Mouse (Mus musculus) kidney, embryonic 14.5 days (tissue): Measurements from ENCODE around the gene Ifitm2. TPM values are rescaled to one million over a fixed set of nuclear protein-coding genes. Genes with fewer than 3 reads are reported as not detected.

ENCODE experiments used
- ATAC-seq: fragments of 200-750 bp; cut with Nextera tagmentation; 2 replicates; pipeline ENCODE4 v1.8.0; 2017; ENCODE audit warnings: moderate number of reproducible peaks, mild to moderate bottlenecking, moderate TSS enrichment, moderate library complexity; ENCODE audit not compliant: low FRiP score, low TSS enrichment
- H3K27ac ChIP-seq: fragments of 300-500 bp; sonication (generic); 2 replicates; pipeline ENCODE4 v1.5.1; 2014; ENCODE audit warnings: low read depth, mild to moderate bottlenecking, low read length, moderate library complexity, mixed read lengths
- H3K27me3 ChIP-seq: fragments of 300-500 bp; sonication (generic); 2 replicates; pipeline ENCODE4 v1.6.1; 2014; ENCODE audit warnings: mild to moderate bottlenecking, low read length; ENCODE audit not compliant: control insufficient read depth, insufficient read depth
- H3K36me3 ChIP-seq: fragments of 300-500 bp; sonication (generic); 2 replicates; pipeline ENCODE4 v1.6.1; 2014; ENCODE audit warnings: low read length, mixed read lengths; ENCODE audit not compliant: control insufficient read depth, insufficient read depth
- H3K4me1 ChIP-seq: fragments of 300-500 bp; sonication (generic); 2 replicates; pipeline ENCODE4 v1.6.1; 2014; ENCODE audit warnings: low read length, mixed read lengths; ENCODE audit not compliant: control insufficient read depth, insufficient read depth
- H3K4me2 ChIP-seq: fragments of 300-500 bp; sonication (generic); replicated peaks from 2 replicates; pipeline ENCODE4 v1.6.1; 2014; ENCODE audit warnings: low read depth, mild to moderate bottlenecking, low read length
- H3K4me3 ChIP-seq: fragments of 300-500 bp; sonication (generic); 2 replicates; pipeline ENCODE4 v1.5.1; 2014; ENCODE audit warnings: mild to moderate bottlenecking, low read length
- H3K9ac ChIP-seq: fragments of 300-500 bp; sonication (generic); 2 replicates; pipeline ENCODE4 v1.6.1; 2014; ENCODE audit warnings: low read depth, mild to moderate bottlenecking, low read length, moderate library complexity
- H3K9me3 ChIP-seq: fragments of 300-500 bp; sonication (generic); 2 replicates; pipeline ENCODE4 v1.6.1; 2016; ENCODE audit warnings: low read length; ENCODE audit not compliant: control insufficient read depth
- WGBS: fragments of 180-500 bp; shearing (Covaris S2); extraction: QIAGEN DNeasy Blood & Tissue Kit; methylation state at CpG from one replicate; pipeline ENCODE4 v1.1.7; 2014; 5-methylcytosine and 5-hydroxymethylcytosine counted together
- polyA plus RNA-seq: library from polyadenylated mRNA; unstranded; fragments of >200 nt; fragmentation: Nextera tagmentation; extraction: Ambion mirVana; gene quantifications from 2 replicates; pipeline ENCODE4 v1.2.1, GENCODE M21; 2014

Ifitm2 gene
- polyA plus RNA-seq, 1 experiment from 2014 or later, result 1,039 TPM

DNA sequence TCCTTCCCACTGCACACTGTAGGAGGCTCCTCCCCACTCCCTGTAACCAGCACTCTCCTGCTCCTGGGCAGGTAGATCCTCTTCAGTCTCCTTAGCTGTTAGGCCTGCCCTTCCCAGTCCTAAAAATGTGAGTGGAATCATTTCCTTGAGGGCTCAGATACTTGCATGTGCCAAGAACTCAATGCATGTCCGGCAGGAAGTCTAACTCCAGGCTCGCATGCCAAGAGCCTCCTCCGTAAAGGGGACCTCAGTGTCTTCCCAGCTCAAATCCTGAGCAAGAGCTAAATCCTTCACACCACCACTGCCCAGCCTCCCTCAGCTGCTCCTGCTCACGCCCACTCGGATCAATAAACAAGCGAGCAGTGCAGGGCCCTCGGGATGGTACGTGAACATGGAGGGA is 4.7 kb downstream of the Ifitm2 start:
- Histone ChIP-seq H3K4me2 (no peak overlapping the region), H3K27me3 (no peaks in the 10 kb centered on the region), H3K4me3 (no peak overlapping the region), H3K4me1 (peaks cover 24% of the 10 kb centered on the region), H3K27ac (peak overlapping the region; percentile 43; the same call in 1 of the 2 replicates), H3K9ac (no peak overlapping the region), H3K9me3 (no peaks in the 10 kb centered on the region), H3K36me3 (peaks cover 40% of the 10 kb centered on the region)
- WGBS, result 29% methylated on average over 8 of the region's 8 CpGs
- no peak for ATAC-seq

DNA sequence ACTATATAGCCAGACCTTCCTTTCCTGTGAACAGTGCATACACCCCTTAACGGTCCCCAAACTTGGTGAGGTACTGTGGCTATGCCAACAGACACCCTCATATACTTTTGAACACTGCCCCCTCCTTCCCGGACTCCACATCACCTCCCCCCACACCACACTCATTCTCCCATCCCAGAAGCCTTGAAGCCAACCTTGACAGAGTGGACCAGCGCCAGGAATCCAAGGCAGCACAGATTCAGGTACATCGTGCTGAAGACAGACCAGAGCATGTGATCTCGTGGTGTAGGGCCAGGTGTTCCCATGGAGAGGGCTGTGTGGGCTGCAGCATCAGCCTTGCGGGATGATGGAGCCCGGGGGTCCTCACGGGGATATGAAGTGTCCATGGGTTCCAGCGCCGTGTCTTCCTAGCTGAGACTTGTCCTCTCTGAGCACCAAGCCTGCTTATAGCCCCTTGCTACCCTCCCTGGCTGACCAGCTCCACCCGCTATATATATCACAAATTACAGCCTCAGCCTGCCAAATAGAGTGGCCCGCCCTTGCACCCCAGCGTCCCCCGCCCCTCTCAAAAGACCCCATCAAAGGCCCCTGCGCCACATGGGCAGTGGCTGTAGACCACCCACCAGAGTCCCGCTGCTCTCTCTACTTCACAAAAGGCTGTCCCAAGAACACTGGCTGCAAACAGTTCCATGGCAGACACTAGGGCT is 5.8 kb downstream of the Ifitm2 start, which contains the start of gene Ifitm5:
Gene Ifitm5 (minus strand): TSS at position 468 of the 707 bp plus-strand sequence.
- no peak within 1 kb of the TSS for H3K4me3 ChIP-seq
- ATAC-seq, result no peak
- 64% methylated on average over 16 of the region's 16 CpGs for WGBS
- no peak within 1 kb of the TSS; the same call in 1 of the 2 replicates for H3K9ac ChIP-seq
- no peaks in the 10 kb centered on the region for H3K27me3 ChIP-seq
- H3K27ac ChIP-seq, result peak within 1 kb of the TSS; percentile 43; the same call in 1 of the 2 replicates
- H3K4me1 ChIP-seq, result peaks cover 24% of the 10 kb centered on the region
- no peak within 1 kb of the TSS for H3K4me2 ChIP-seq
- no peaks in the 10 kb centered on the region for H3K9me3 ChIP-seq
- H3K36me3 ChIP-seq, result peaks cover 50% of the 10 kb centered on the region

DNA sequence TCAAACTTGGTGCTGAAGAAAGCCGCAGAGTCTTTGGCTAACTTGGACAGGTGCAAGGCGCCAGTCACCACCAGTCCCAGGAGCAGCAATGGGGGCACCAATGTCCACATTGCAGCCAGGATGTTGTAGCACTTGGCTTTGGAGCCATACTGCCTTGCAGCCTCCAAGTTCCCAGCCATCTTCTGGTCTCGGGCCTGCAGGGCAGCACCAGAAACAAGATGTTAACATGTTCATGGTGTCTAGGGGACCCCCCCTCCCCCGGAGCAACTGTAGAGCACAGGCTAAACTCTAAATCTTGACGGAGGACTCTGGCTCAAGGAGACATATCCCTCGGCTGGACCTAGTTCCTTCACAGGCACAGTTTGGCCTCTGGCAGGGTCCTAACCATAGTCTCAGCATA is 6.5 kb downstream of the Ifitm2 start:
- H3K27ac ChIP-seq, result no peak overlapping the region
- H3K9ac ChIP-seq, result no peak overlapping the region
- H3K9me3 ChIP-seq, result no peaks in the 10 kb centered on the region
- no peak overlapping the region for H3K4me3 ChIP-seq
- H3K27me3 ChIP-seq, result no peaks in the 10 kb centered on the region
- no peak for ATAC-seq
- peaks cover 24% of the 10 kb centered on the region for H3K4me1 ChIP-seq
- no peak overlapping the region for H3K4me2 ChIP-seq
- H3K36me3 ChIP-seq, result peaks cover 52% of the 10 kb centered on the region
- 87% methylated on average over 6 of the region's 6 CpGs for WGBS

GRCm38 (mm10) chr7:140948161-140948560 is 7.6 kb downstream of the Ifitm2 start:
- WGBS, result 88% methylated on average over 8 of the region's 8 CpGs
- Histone ChIP-seq H3K27ac (no peak overlapping the region), H3K4me3 (no peak overlapping the region), H3K4me2 (no peak overlapping the region), H3K9ac (no peak overlapping the region), H3K4me1 (peaks cover 18% of the 10 kb centered on the region), H3K27me3 (no peaks in the 10 kb centered on the region), H3K36me3 (peaks cover 51% of the 10 kb centered on the region), H3K9me3 (no peaks in the 10 kb centered on the region)
- ATAC-seq, result no peak

DNA sequence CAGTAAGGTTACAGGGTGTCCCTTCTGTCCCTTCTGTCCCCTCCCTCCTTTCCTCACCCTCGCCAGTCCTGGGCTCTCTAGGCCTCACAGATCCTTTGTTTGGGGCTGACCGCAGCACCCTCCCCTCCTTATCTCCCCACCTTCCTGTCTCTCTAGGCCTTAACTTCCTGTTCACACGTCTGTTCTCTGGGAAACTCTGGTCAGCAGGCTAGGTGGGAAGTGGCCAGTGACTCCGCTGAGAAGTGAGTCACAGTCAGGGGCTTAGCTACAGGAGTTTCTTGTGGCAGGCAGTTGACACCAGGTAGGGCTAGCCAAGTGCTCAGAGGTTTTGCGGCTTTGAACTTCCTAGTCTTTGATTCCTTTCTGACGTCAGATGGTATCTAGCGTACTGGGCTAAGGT is 8.8 kb downstream of the Ifitm2 start:
- no peak overlapping the region for H3K4me3 ChIP-seq
- H3K27me3 ChIP-seq, result no peaks in the 10 kb centered on the region
- no peak overlapping the region for H3K27ac ChIP-seq
- no peak for ATAC-seq
- 55% methylated on average over 7 of the region's 7 CpGs for WGBS
- H3K9ac ChIP-seq, result no peak overlapping the region
- H3K36me3 ChIP-seq, result peaks cover 47% of the 10 kb centered on the region
- H3K4me1 ChIP-seq, result peaks cover 18% of the 10 kb centered on the region
- no peak overlapping the region for H3K4me2 ChIP-seq
- no peaks in the 10 kb centered on the region for H3K9me3 ChIP-seq

DNA sequence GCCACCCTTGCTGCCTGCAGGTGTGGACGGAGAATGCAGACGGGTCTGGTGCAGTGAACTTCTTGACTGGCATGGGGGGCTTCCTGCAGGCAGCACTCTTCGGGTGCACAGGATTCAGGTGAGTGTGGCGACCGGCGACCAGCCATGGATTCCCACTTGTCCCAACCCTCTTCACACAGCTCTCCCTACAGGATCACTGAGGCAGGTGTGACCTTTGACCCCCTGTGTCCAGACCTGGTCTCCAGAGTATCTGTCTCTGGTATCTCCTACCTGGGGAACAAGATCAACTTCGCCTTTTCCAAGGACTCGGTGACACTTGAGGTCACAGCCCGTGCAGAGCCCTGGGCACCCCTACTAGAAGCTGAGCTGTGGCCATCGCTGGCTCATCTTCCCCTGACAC is 9.5 kb downstream of the Ifitm2 start:
- Histone ChIP-seq H3K27me3 (no peaks in the 10 kb centered on the region), H3K27ac (no peak overlapping the region), H3K4me2 (no peak overlapping the region), H3K9ac (no peak overlapping the region), H3K36me3 (peaks cover 47% of the 10 kb centered on the region), H3K4me1 (peaks cover 17% of the 10 kb centered on the region), H3K9me3 (no peaks in the 10 kb centered on the region), H3K4me3 (no peak overlapping the region)
- ATAC-seq, result no peak
- 93% methylated on average over 10 of the region's 10 CpGs for WGBS

GRCm38 (mm10) chr7:140945247-140945646 is 10.5 kb downstream of the Ifitm2 start:
- Histone ChIP-seq H3K9ac (no peak overlapping the region), H3K9me3 (no peaks in the 10 kb centered on the region), H3K4me2 (no peak overlapping the region), H3K36me3 (peaks cover 47% of the 10 kb centered on the region), H3K4me3 (no peak overlapping the region), H3K27me3 (no peaks in the 10 kb centered on the region), H3K4me1 (peaks cover 11% of the 10 kb centered on the region; the same call in 1 of the 2 replicates), H3K27ac (no peak overlapping the region)
- no peak for ATAC-seq
- WGBS, result 96% methylated on average over 5 of the region's 5 CpGs

DNA sequence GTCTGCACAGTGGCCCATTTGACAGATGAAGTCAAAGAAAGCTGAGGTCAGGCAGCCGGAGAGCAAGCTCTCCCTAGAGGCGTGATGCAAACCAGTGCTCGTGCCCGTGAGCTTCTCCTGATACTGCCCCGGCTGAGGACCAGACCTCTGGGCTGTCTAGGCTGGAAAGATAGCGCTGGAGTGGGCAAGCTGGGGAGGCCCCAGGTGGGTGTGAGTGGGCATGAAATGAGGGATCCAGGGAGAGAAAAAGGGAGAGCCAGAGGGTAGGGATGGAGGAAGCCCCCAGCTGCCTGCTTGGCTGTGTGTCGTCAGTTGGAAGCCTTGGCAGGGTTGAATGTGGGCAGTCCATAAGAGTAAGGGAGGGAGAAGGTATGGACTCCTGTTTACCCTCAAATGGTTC is 11.6 kb downstream of the Ifitm2 start:
- no peak for ATAC-seq
- H3K9me3 ChIP-seq, result no peaks in the 10 kb centered on the region
- H3K9ac ChIP-seq, result no peak overlapping the region
- H3K27ac ChIP-seq, result no peak overlapping the region
- H3K4me3 ChIP-seq, result no peak overlapping the region
- H3K27me3 ChIP-seq, result no peaks in the 10 kb centered on the region
- H3K36me3 ChIP-seq, result peaks cover 40% of the 10 kb centered on the region
- H3K4me1 ChIP-seq, result peaks cover 13% of the 10 kb centered on the region; the same call in 1 of the 2 replicates
- WGBS, result 88% methylated on average over 7 of the region's 7 CpGs
- no peak overlapping the region for H3K4me2 ChIP-seq

- Histone ChIP-seq H3K4me2 (no peak overlapping the region), H3K4me1 (peaks cover 15% of the 10 kb centered on the region; the same call in 1 of the 2 replicates), H3K36me3 (peaks cover 32% of the 10 kb centered on the region), H3K27ac (no peak overlapping the region), H3K9me3 (no peaks in the 10 kb centered on the region), H3K4me3 (no peak overlapping the region), H3K27me3 (no peaks in the 10 kb centered on the region), H3K9ac (no peak overlapping the region)
- WGBS, result 82% methylated on average over 4 of the region's 4 CpGs
- no peak for ATAC-seq
Measured at GRCm38 (mm10) chr7:140943356-140943755, 12.4 kb downstream of the Ifitm2 start.
